Mouse (Mus musculus) bone marrow, adult 2 months (tissue): ENCODE data around the gene C2cd2l. TPM values are rescaled to one million over a fixed set of nuclear protein-coding genes. Genes with fewer than 3 reads are reported as not detected.
A peak's percentile ranks its signal among the peaks of the same experiment; 100 is the strongest.
"Not testable (repeated sequence)": the region's sequence is repeated elsewhere in the genome, so short reads cannot be mapped to it uniquely, and the experiment has no call there.

Source experiments
- H3K27ac ChIP-seq: fragments of 200-500 bp; 2 replicates; pipeline ENCODE4 v1.5.1; 2012; ENCODE audit warnings: low read depth, mild to moderate bottlenecking, control low read depth, inconsistent platforms, low read length; ENCODE audit not compliant: control insufficient read depth, poor library complexity, insufficient read depth
- H3K4me1 ChIP-seq: fragments of 200-500 bp; 2 replicates; pipeline ENCODE4 v1.6.1; 2011; ENCODE audit warnings: low read length; ENCODE audit not compliant: control insufficient read depth, insufficient read depth
- H3K4me3 ChIP-seq: fragments of 200-500 bp; replicated peaks from 2 replicates; pipeline ENCODE3; 2011; ENCODE audit warnings: mild to moderate bottlenecking, low read depth, low read length, control low read depth; ENCODE audit not compliant: control insufficient read depth
- CTCF ChIP-seq: fragments of 200-500 bp; IDR thresholded peaks from 2 replicates; pipeline ENCODE4 v1.5.1; 2011; ENCODE audit warnings: low read length, control low read depth; ENCODE audit not compliant: control insufficient read depth, insufficient read depth
- POLR2A ChIP-seq: fragments of 200-500 bp; IDR thresholded peaks from 2 replicates; pipeline ENCODE4 v1.6.1; 2011; ENCODE audit warnings: low read depth, mild to moderate bottlenecking, control low read depth, low read length, borderline replicate concordance; ENCODE audit not compliant: control insufficient read depth
- WGBS: fragments of 180-500 bp; shearing (Covaris S2); methylation state at CpG from one replicate; pipeline ENCODE4 v1.1.7; 2018; 5-methylcytosine and 5-hydroxymethylcytosine counted together
- polyA plus RNA-seq: library from polyadenylated mRNA; stranded (reverse); fragments of >200 nt; gene quantifications from 2 replicates; pipeline ENCODE4 v1.2.4, GENCODE M21; 2011; ENCODE audit warnings: low replicate concordance; ENCODE audit not compliant: missing spikeins, insufficient read depth, insufficient read length

Gene C2cd2l
- polyA plus RNA-seq, 1 experiment, result 17.5 TPM

DNA sequence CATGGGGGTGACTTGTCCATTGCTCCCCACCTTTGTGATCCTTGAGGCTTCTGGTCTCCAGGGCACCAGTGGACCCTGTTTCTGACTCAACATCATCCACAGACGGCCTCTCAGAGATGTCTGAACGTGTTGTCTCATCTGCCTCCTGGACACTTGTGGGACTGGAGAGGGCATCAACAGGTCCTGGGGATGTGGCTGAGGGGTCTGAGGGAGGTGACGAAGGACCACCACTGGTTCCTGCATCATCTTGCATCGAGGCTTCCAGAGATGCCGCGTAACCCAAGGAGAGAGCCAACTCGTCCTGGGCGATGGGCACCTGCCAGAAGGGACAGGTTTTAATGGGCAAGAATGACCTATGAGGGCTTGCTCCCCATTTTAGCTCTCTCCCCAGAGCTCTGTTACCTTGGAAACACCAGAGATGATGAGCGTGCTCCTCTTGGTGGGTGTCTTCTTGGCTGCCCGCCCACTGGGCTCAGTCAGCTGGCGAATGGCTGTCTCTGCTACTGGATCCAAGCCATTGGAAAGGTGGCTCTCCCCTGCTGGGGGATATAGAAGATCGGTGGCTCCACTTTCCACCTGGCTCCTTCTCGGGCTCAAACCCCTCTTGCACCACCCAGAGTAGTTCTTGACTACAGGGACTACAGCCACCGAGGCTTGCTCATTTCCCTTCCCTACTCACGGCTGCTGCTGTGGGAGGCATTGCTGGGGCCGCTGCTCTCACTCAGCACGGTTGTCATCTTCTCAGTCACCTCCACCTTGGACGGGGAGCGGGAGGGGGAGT is 6.4 kb downstream of the C2cd2l start:
- no peak overlapping the region for H3K27ac ChIP-seq
- WGBS, result 92% methylated on average over 19 of the region's 19 CpGs
- no peak overlapping the region for H3K4me3 ChIP-seq
- H3K4me1 ChIP-seq, result peaks cover 3% of the 10 kb centered on the region
- TF ChIP-seq CTCF (no peak), POLR2A (no peak)

DNA sequence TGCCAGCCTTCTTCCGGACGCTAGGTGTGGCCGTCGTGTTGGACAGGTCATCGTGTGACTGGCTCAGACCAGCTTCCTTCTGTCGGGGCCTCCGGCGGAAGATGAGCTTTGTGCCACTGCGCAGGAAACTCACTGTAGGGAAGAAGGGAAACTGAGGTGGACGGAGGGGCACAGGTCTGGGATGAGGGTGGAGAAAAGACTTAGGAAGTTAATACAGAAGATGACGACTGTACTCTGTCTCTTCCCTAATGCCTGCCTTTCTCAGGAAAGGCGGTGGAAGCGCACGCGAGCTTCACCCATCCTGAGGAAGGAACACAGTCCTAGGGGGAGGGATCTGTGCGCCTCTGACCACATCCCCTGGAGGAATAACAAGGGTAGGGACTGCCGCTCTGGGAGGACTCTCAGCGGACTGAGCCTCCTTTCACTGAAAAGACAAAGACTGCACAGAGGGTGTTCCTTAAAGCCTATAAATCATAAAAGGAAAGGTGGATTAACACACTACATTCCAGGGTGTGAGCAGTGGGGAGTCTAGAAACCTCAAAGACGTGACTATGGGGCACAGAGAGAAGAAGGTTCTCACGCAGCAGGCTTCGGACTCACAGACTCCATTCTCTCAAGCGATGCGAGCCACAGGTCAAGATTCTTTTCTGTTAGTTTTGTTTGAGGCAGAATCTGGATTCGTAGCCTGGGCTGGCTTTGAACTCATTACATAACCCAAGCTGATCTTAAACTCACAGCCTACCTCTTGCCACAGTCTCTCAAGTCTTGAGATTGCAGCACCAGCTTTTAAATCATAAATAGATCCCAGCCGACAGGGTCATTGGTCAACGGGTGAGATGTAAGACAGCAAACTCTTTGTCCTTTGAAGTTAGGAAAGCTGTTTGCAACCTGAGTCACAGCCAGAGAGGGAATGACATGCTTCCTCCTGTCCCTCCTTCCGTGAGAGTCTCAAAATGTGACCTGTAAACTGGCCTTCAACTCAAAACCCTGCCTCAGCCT is 8.7 kb downstream of the C2cd2l start:
- 46% methylated on average over 27 of the region's 27 CpGs for WGBS
- H3K4me3 ChIP-seq, result no peak overlapping the region
- H3K4me1 ChIP-seq, result no peaks in the 10 kb centered on the region
- TF ChIP-seq POLR2A, result no peak
- TF ChIP-seq CTCF, result no peak
- H3K27ac ChIP-seq, result no peak overlapping the region

DNA sequence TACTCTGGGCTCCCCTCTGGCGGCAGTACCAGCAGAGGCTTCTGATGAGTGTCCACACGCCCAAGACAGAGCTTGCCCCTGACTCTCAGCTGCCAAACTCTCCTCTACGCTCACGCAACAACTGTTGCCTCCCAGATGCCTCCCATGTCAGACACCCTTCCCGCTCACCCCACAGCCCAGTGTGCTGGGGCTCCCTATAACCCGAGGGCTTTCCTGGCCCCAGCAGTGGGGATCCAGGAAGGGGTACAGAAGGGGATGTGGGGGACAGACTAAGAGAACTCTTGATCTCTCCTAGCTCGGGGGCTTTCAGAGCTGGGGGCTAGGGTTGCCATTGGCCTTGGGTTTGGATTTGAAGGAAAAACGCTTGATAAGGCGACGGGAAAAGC is 9.3 kb downstream of the C2cd2l start:
- Histone ChIP-seq H3K27ac (no peak overlapping the region), H3K4me3 (no peak overlapping the region), H3K4me1 (no peaks in the 10 kb centered on the region)
- WGBS, result 70% methylated on average over 10 of the region's 10 CpGs
- TF ChIP-seq POLR2A (no peak), CTCF (no peak)

DNA sequence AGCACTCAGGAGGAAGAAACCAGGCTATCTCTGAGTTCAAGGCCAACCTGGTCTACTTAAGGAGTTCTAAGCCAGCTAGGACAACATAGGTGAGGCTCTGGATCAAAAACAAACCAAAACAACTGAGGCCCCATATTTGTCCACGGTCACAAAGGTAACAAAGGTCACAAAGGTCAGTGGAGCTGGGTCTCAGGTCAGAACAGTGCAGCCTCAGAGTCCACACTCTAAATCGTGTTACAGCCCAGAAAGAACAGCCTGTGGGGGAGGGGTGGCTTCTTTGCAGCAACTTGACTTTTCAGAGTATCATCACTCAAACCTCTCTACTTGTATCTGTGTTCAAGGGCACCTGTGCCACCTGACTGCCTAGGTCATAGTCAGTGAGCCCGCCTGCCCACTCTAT is 10.3 kb downstream of the C2cd2l start:
- Histone ChIP-seq H3K4me1 (no peaks in the 10 kb centered on the region), H3K4me3 (no peak overlapping the region), H3K27ac (no peak overlapping the region)
- 78% methylated on average over 3 of the region's 3 CpGs for WGBS
- TF ChIP-seq POLR2A (no peak), CTCF (no peak)

DNA sequence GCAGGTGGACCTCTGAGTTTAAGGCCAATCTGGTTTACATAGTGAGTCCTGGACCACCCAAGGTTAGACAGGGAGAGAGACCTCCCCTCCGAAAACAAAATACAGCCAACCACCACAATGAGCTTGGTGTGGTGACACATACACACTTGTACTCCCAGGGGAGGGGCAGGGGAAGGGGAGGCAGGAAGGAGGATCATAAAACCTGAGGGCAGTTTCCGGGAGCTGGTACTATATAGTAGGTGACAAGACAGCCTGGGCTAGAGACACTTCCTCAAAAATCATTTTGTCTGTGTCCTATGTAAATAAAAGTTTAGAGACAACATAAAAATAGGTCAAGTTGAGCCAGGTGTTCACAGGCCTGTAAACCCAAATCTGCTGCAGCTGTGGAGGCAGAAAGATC is 12.8 kb downstream of the C2cd2l start:
- no peak overlapping the region for H3K4me3 ChIP-seq
- peak overlapping the region; percentile 34; the same call in 1 of the 2 replicates for H3K27ac ChIP-seq
- 62% methylated on average over 2 of the region's 2 CpGs for WGBS
- no peak for TF ChIP-seq CTCF
- TF ChIP-seq POLR2A, result no peak
- H3K4me1 ChIP-seq, result no peaks in the 10 kb centered on the region

DNA sequence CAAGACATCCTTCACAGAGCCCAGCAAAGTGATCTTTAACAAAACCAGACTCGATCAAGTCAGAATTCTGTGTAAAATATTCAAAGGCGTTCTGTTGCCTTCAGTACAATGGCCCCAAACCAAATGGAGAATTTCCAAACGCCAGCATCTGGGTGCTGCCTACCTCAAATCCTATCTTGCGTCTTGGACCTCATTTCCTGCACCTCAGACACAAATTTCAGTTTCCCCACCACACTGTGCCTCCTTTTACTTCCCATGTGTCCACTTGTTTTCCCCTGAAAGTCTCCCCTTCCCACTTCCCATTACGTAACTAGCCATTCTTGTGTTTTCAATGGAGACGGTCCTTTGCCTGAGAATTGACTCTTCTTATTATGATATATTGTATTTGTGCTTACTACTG is 13.6 kb downstream of the C2cd2l start:
- no peak for TF ChIP-seq CTCF
- no peak for TF ChIP-seq POLR2A

DNA sequence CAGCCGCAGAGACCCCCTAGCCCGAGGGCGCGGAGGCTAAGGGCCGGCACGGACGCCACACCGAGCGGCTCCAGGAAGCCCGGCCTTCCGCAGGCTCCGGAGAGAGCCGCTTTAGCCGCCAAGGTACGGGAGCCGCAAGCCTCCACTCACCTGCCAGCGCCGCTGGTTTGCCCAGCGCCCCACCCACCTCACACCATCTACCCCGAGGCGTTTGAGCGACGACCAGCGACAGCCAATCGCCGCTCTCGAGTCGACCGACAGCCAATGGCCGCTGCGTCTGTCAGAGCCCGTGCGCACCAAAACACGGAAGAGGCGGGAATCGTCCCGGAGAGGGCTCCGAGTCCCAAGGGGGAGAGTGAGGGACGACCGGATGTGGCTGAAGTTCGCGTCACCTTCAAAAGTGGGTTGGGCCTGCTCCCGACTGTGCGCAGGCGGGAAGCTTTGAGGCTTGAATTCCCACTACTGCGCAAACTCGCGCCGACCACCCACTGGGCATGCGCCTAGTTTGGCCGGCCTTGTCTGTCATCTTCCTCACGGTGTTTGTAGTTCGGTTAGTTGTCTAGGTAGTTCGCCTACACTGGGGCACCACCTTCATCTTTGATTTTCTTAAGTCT is 14.5 kb downstream of the C2cd2l start, which contains the start of gene Hinfp:
Gene Hinfp (minus strand): TSS at position 206 of the 614 bp plus-strand sequence.
- peak within 1 kb of the TSS; percentile 86 for H3K27ac ChIP-seq
- H3K4me3 ChIP-seq, result peak within 1 kb of the TSS; percentile 94
- TF ChIP-seq POLR2A (peak; percentile 87; the same call in 1 of the 2 replicates), CTCF (no peak)
- under 1% methylated on average over 54 of the region's 54 CpGs for WGBS
- H3K4me1 ChIP-seq, result no peaks in the 10 kb centered on the region

More for the DNA sequence above, 13.6 kb downstream of the C2cd2l start:
- 70% methylated on average over 6 of the region's 6 CpGs for WGBS
- H3K4me1 ChIP-seq, result no peaks in the 10 kb centered on the region
- H3K4me3 ChIP-seq, result no peak overlapping the region
- H3K27ac ChIP-seq, result no peak overlapping the region

DNA sequence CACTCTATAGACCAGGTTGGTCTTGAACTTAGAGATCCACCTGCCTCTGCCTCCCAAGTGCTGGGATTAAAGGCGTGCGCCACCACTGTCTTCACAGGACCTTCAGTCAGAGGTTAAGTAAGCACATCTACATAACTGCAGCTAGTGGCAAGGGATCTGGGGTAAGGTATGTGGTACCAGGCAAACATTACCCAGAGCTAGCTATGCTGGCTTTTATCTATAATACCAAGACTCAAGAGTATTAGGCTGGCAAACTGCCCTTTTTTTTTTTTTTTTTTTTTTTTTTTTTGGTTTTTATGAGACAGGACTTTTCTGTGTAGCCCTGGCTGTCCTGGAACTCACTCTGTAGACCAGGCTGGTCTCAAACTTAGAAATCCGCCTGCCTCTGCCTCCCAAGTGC is 20.1 kb downstream of the C2cd2l start:
- H3K27ac ChIP-seq, H3K4me1 ChIP-seq, H3K4me3 ChIP-seq: not testable (repeated sequence)
- 77% methylated on average over 3 of the region's 3 CpGs for WGBS
